Mouse (Mus musculus): ENCODE results near the gene Gipc2.

Gipc2 gene

GRCm38 (mm10) chr3:152113496-152113895, 52.5 kb downstream of the Gipc2 start:
- no peak for DNase-seq

DNA sequence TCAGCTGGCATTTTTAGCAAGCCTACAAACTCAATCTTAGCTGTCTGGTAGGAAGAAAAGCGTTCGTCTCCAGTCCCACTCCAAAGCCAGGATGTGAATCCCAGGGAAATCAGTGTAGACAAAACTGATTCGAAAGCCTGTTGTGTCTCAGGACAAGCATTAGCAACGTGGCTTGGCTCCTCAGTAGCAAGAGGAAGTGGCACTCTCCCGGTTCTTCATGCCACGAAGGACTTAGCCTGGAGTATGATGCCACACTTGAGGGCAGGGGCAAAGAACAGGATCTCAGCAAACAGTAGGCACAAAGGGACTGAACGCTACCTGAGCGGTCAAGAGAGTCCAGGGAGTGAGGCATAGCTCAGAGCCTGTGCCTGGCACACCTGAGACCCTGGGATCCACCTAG, 53.4 kb downstream of the Gipc2 start:
- no peak for DNase-seq

DNA sequence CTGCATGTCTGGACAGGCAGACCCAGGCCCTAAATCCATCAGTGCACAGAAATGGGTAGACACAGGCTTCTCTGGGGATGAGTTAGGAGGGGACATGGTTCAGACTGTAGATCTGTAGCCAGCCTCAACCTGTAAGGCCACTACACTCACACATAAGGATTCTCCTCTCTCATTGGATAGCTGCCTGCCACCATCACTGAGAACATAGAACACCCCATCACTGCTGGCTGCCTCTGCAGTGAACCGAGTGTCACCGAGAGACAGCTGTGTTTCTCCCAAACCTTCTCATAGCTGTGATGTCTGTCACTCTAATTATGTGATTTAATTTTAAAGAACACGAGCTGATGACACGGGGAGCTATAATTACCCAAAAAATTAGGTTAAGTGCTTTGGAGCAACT, 54.5 kb downstream of the Gipc2 start:
- DNase-seq, result no peak

DNA sequence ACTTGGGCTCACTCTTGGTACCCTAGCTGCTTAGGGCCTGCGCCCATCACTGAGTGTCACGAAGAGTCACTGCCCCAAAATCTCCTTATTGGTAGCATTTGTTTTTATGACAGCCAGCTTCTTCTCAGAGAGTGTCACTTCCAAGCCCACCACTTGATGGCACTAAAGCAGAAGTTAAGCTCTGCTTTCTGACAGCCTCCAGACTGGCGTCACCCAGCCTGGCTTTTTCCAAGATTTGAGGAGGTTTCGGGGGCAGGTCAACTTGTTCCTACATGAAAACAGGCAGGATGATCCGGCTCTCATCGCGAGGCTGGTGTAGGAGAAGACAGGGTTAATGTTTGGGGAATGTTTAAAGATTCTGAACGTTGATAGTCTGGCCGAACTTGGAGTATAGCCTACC, 54.9 kb downstream of the Gipc2 start:
- DNase-seq, result peak; percentile 88

GRCm38 (mm10) chr3:152109260-152109587, 56.8 kb downstream of the Gipc2 start:
- DNase-seq, result no peak

- DNase-seq, result no peak
These were observed 57.3 kb downstream of the Gipc2 start for GRCm38 (mm10) chr3:152108560-152109259.

DNA sequence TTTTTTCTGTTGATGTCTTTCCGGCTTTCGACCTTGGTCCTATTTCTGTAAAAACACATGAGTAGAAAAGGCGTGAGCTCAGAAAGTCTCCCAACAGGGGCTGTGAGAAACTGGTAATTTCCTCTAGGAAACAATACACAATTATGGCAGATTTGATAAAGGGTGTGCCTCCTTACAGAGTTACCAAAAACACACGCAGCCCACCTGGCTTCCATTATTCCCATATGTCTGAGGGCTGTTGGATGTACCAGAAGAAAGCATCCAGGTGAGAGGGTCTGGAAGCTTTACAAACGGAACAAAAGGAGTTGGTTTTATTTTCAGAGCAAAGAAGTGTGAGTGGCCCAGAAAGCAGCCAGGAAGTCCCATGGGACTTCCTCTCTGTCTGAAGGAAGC, 58.0 kb downstream of the Gipc2 start:
- DNase-seq, result no peak

GRCm38 (mm10) chr3:152107149-152108002, 58.7 kb downstream of the Gipc2 start:
- no peak for DNase-seq

DNA sequence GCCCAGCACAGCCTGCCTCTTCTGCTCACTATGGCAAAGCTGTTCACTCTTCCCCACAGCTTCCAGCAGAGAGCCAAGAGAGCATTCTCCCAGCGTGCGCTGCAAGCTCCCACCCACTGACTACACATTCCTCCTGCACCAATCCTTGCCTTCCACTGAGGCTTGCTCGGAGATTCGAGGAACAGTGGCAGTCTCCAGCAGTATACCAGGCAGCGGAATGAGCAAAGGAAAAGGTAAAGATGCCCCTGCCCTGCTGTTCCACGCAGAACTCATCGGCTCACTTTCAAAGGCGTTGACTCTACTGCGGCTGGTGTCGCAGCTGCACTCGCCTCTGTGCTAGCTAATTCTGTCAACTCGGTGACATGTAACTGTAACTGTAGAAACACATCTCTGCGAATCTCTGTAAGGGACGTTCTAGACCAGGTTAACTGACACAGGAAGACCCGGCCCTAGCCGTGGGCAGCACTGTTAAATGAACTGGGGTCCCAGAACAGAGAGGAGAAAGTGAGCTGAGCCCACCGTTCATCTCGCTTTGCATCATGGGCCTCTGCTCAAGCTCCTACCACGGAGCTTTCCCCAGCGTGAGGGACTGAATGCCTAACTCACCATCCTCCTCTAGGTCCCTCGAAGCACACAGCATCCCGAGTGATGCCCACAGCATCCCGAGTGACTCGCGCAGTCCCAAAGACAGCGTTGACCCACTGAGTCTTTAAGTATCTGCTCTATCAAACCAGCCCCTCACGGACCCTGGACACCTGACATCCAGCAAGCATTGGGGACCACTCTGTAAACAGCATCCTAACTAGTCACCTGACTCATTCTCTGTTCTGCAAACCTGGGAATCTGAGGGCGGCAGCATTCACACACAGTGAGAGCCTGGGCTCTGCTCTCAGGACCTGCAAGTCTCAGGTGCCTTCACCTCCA, 59.5 kb downstream of the Gipc2 start:
- no peak for DNase-seq

GRCm38 (mm10) chr3:152105341-152105740, 60.7 kb downstream of the Gipc2 start:
- peak; percentile 74 for DNase-seq

DNA sequence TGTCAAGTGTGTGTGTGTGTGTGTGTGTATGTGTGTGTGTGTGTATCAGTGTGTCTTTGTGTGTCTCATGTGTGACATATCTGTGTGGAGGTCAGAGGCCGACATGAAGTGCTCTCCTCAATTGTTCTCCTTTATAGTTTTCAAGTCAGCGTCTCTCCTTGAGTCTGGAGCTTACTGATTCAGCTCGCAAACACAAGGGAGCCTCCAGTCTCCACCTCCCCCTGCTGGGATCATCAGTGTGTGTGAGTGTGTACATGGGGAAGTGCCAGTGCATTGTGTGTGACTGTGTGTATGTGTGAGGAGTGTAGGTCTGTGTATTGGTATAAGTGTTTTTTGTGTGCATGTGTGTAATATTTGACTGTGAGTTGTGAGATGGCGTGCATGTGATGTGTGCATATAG, 62.6 kb downstream of the Gipc2 start:
- no peak for DNase-seq

DNA sequence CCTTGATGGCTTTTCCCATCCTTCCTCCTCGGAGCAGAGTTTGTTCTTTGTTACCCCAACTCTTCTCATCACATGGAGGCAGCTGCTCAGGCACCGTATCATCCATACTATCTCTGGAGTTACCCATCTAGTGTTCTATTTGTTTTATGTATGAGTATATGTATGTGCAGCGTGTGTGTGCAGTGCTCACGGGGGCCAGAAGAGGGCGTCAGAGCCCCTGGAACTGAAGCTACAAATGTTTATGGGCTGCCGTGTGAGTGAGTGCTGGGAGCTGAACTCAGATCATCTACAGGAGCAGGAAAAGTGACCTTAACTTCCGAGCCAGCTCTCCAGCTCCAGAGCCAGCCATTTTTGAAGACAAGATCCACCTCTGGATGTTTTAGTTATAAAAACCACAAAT, 64.6 kb downstream of the Gipc2 start:
- DNase-seq, result no peak

- DNase-seq, result no peak
These were observed 65.8 kb downstream of the Gipc2 start for GRCm38 (mm10) chr3:152100119-152100818.

GRCm38 (mm10) chr3:152095030-152095429, 71.0 kb downstream of the Gipc2 start:
- peak; percentile 39 for DNase-seq

GRCm38 (mm10) chr3:152092385-152093057, 73.5 kb downstream of the Gipc2 start:
- no peak for DNase-seq

DNA sequence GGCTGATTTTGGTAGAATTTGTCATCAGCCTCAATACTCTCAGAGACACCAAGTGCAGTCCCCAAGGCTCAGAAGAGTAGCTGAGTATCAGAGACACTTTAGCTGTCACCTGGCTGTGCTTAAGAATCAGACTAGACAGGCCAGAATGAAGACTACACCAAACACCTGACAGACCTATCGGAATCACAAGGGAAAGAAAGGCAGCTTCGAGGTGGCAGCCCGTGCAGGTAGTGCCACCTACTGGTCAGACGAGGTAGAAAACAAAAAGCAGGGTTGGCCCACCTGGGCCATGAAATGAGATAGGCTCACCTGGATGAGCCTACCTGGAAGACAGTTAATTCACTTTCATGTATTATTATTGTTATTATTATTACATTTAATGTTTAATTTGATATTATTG, 76.9 kb downstream of the Gipc2 start:
- peak; percentile 70 for DNase-seq

- no peak for DNase-seq
These were observed 84.6 kb downstream of the Gipc2 start for GRCm38 (mm10) chr3:152081381-152081780.

GRCm38 (mm10) chr3:152076088-152076487, 89.9 kb downstream of the Gipc2 start:
- DNase-seq, result no peak

DNA sequence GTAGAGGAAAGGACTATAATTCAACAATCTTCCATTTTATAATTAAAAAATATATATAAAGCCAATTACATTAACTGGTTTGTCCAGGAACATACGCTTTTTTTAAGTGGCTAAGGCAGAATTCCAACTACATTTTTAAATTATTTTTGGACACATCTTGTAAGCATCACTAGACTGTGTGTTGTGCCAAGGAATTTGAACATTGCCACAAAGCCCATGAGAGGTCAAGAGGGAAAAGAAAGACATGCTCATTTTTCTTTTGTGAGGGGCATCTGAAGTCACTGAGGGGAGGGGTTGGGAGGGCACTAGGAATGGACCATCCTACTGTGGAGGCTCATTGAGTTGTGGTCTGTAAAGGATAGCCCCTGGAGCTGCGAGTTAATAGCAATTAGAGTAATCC, 97.0 kb downstream of the Gipc2 start:
- no peak for DNase-seq

GRCm38 (mm10) chr3:152068311-152068710, 97.7 kb downstream of the Gipc2 start:
- no peak for DNase-seq

GRCm38 (mm10) chr3:152066696-152067095, 99.3 kb downstream of the Gipc2 start:
- no peak for DNase-seq

GRCm38 (mm10) chr3:152065806-152066205, 100.2 kb downstream of the Gipc2 start:
- no peak for DNase-seq

Data from lung, postnatal 14 days (tissue).